Mouse (Mus musculus) lung, postnatal 0 days (tissue): Measurements from ENCODE around the gene Serpina3f. TPM values are rescaled to one million over a fixed set of nuclear protein-coding genes. Genes with fewer than 3 reads are reported as not detected.

ENCODE experiments used
- ATAC-seq: fragments of 200-750 bp; cut with Nextera tagmentation; 2 replicates; pipeline ENCODE4 v1.8.0; 2017; ENCODE audit warnings: moderate library complexity
- DNase-seq: peaks from one replicate; pipeline ENCODE4 v3.0.0-alpha.2; 2016; ENCODE audit warnings: low spot score
- H3K27ac ChIP-seq: fragments of 300-500 bp; sonication (generic); 2 replicates; pipeline ENCODE4 v1.5.1; 2014; ENCODE audit warnings: antibody characterized with exemption, mild to moderate bottlenecking, low read length, mixed read lengths
- H3K27me3 ChIP-seq: fragments of 300-500 bp; sonication (generic); replicated peaks from 2 replicates; pipeline ENCODE4 v1.6.1; 2014; ENCODE audit warnings: low read length, mixed read lengths; ENCODE audit not compliant: insufficient read depth
- H3K36me3 ChIP-seq: fragments of 300-500 bp; sonication (generic); 2 replicates; pipeline ENCODE4 v1.6.1; 2014; ENCODE audit warnings: low read length, mixed read lengths; ENCODE audit not compliant: insufficient read depth
- H3K4me1 ChIP-seq: fragments of 300-500 bp; sonication (generic); 2 replicates; pipeline ENCODE4 v1.6.1; 2014; ENCODE audit warnings: antibody characterized with exemption, low read depth, low read length, mixed read lengths; ENCODE audit not compliant: insufficient read depth
- H3K4me2 ChIP-seq: fragments of 300-500 bp; sonication (generic); replicated peaks from 2 replicates; pipeline ENCODE4 v1.6.1; 2014; ENCODE audit warnings: low read depth, mild to moderate bottlenecking, low read length, moderate library complexity, mixed read lengths
- H3K4me3 ChIP-seq: fragments of 300-500 bp; sonication (generic); 2 replicates; pipeline ENCODE4 v1.5.1; 2014; ENCODE audit warnings: low read depth, low read length
- H3K9ac ChIP-seq: fragments of 300-500 bp; sonication (generic); replicated peaks from 2 replicates; pipeline ENCODE4 v1.6.1; 2014; ENCODE audit warnings: low read depth, mild to moderate bottlenecking
- H3K9me3 ChIP-seq: fragments of 300-500 bp; sonication (generic); 2 replicates; pipeline ENCODE4 v1.6.1; 2016; ENCODE audit warnings: low read length, mixed read lengths
- CTCF ChIP-seq: IDR thresholded peaks from 2 replicates; pipeline ENCODE4 v1.5.1; 2016; ENCODE audit warnings: antibody characterized with exemption, mild to moderate bottlenecking
- EP300 ChIP-seq: IDR thresholded peaks from 2 replicates; pipeline ENCODE4 v1.6.1; 2016; ENCODE audit warnings: antibody characterized with exemption, mild to moderate bottlenecking, control low read depth
- WGBS: fragments of 180-500 bp; shearing (Covaris S2); extraction: QIAGEN DNeasy Blood & Tissue Kit; methylation state at CpG from one replicate; pipeline ENCODE4 v1.1.7; 2014; 5-methylcytosine and 5-hydroxymethylcytosine counted together
- polyA plus RNA-seq: library from polyadenylated mRNA; unstranded; fragments of >200 nt; fragmentation: Nextera tagmentation; extraction: Ambion mirVana; gene quantifications from 2 replicates; pipeline ENCODE4 v1.2.1, GENCODE M21; 2015

Serpina3f gene
- polyA plus RNA-seq, 1 experiment from 2014 or later: 0.99 TPM

DNA sequence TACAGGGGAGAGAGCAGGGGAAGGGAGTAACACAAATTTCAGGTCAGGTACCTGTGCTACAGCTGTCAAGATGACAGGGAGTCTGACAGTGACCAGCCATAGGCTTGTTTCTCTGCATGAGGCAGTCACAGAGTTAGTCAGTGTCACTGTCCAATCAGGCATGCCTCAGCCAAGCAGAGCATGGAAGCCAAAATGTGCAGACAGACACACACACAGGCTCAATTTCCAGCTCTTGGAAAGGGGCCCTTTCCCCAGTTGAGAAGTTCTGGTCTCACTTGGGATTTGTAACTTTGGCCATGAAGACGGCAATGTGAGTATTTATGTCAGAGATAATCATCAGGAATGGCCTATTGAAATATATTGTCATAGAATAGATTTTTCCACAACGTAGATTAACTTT lies 25.1 kb upstream of the Serpina3f start:
- 61% methylated on average over 2 of the region's 2 CpGs for WGBS
- Histone ChIP-seq H3K9me3 (no peaks in the 10 kb centered on the region), H3K4me1 (no peaks in the 10 kb centered on the region), H3K9ac (no peak overlapping the region), H3K27me3 (no peaks in the 10 kb centered on the region), H3K27ac (no peak overlapping the region), H3K4me2 (no peak overlapping the region), H3K4me3 (no peak overlapping the region), H3K36me3 (no peaks in the 10 kb centered on the region)
- no peak for DNase-seq
- ATAC-seq: no peak
- no peak for TF ChIP-seq EP300
- TF ChIP-seq CTCF: no peak

DNA sequence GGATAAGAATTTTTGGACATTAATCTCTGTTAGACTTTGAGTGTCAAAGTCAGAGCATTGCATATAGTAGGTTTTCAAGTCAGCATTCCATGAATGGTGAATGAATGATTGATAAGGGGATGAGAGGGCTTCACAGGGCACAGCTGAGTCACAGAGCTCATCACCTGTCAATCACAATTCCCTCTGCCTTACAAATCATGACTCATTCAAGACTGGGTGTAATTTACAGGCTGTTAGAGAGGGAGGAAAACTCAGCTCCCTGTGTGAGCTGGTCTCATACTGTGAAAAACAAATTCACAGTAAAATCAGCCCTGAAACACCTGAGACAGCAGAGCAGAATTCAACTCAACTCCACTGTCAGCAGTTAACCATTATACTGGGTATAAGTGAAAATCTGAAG lies 23.5 kb upstream of the Serpina3f start:
- no peak overlapping the region for H3K4me3 ChIP-seq
- no peak for DNase-seq
- H3K4me1 ChIP-seq: no peaks in the 10 kb centered on the region
- H3K4me2 ChIP-seq: no peak overlapping the region
- no peak overlapping the region for H3K27ac ChIP-seq
- no peak for TF ChIP-seq CTCF
- no peaks in the 10 kb centered on the region for H3K36me3 ChIP-seq
- no peak overlapping the region for H3K9ac ChIP-seq
- ATAC-seq: no peak
- no peaks in the 10 kb centered on the region for H3K9me3 ChIP-seq
- H3K27me3 ChIP-seq: no peaks in the 10 kb centered on the region

DNA sequence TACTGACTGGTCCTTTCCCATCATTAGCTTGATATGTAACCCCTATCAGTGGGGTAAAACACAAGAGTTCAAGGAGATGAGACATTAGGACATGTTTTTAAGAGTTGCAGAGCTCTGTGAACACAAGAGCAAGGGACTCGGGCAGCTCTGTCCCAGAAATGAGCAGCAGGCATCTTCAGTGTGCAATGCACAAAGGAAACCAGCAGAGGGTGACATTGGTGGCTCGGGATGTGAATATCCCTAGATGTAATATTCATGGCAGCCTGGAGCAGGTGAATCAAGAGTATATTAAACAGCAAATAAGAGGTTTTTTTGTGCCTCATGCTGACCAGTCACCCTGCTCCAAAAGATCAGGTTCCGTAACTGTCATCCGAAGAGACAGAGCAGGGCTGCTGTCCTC lies 5.2 kb upstream of the Serpina3f start:
- DNase-seq: no peak
- ATAC-seq: no peak
- WGBS: 64% methylated on average over 4 of the region's 4 CpGs

GRCm38 (mm10) chr12:104209802-104210201 lies 4.5 kb upstream of the Serpina3f start:
- Histone ChIP-seq H3K4me2 (no peak overlapping the region), H3K4me3 (no peak overlapping the region), H3K9ac (no peak overlapping the region), H3K27ac (no peak overlapping the region), H3K27me3 (no peaks in the 10 kb centered on the region), H3K36me3 (no peaks in the 10 kb centered on the region), H3K9me3 (no peaks in the 10 kb centered on the region), H3K4me1 (no peaks in the 10 kb centered on the region)
- no peak for DNase-seq
- TF ChIP-seq EP300 (no peak), CTCF (no peak)
- ATAC-seq: no peak
- whole genome bisulfite sequencing: 84% methylated on average over 2 of the region's 2 CpGs

More for the DNA sequence above, 5.2 kb upstream of the Serpina3f start:
- no peaks in the 10 kb centered on the region for H3K27me3 ChIP-seq
- H3K4me3 ChIP-seq: no peak overlapping the region
- H3K4me2 ChIP-seq: no peak overlapping the region
- H3K36me3 ChIP-seq: no peaks in the 10 kb centered on the region
- no peaks in the 10 kb centered on the region for H3K9me3 ChIP-seq
- TF ChIP-seq CTCF: peak; percentile 17; the same call in 1 of the 2 replicates
- TF ChIP-seq EP300: no peak
- H3K27ac ChIP-seq: no peak overlapping the region
- no peaks in the 10 kb centered on the region for H3K4me1 ChIP-seq
- no peak overlapping the region for H3K9ac ChIP-seq

- Histone ChIP-seq H3K4me1 (no peaks in the 10 kb centered on the region), H3K9ac (no peak overlapping the region), H3K4me3 (no peak overlapping the region), H3K9me3 (no peaks in the 10 kb centered on the region), H3K27me3 (no peaks in the 10 kb centered on the region), H3K27ac (no peak overlapping the region), H3K4me2 (no peak overlapping the region), H3K36me3 (no peaks in the 10 kb centered on the region)
- ATAC-seq: no peak; the same call in 1 of the 2 replicates
- WGBS: 55% methylated on average over 2 of the region's 2 CpGs
- DNase-seq: peak; percentile 11
- no peak for TF ChIP-seq CTCF
- 0 out of 2 replicates have a peak, but pooled peaks have one; percentile 28 for TF ChIP-seq EP300
These were observed 477 bp upstream of the Serpina3f start for GRCm38 (mm10) chr12:104213689-104214444.

DNA sequence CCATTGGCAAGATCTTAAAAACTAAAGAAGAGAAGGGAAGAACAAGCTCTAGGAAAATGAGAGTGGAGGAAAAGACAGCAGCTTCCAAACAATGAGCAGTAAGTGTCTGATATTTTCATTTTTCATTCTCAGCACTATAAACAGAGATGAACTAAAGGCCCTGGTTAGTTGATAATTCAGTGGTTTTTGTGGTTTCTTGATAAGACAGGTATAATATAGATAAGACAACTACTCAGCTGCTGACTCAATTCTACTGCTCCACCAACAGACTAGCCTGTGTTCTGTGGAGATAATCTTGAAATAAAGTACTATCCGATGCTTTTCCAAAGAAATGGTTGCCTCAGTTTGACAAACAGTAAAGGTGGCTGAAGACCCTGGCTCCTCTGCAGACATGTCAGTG lies 905 bp downstream of the Serpina3f start:
- 68% methylated on average over 1 of the region's 1 CpGs for WGBS
- no peak for TF ChIP-seq EP300
- TF ChIP-seq CTCF: no peak

More for the DNA sequence above, 905 bp downstream of the Serpina3f start:
- no peak overlapping the region for H3K9ac ChIP-seq
- no peak overlapping the region for H3K4me3 ChIP-seq
- H3K9me3 ChIP-seq: no peaks in the 10 kb centered on the region
- no peaks in the 10 kb centered on the region for H3K4me1 ChIP-seq
- no peaks in the 10 kb centered on the region for H3K27me3 ChIP-seq
- no peak overlapping the region for H3K27ac ChIP-seq
- no peaks in the 10 kb centered on the region for H3K36me3 ChIP-seq
- H3K4me2 ChIP-seq: no peak overlapping the region
- ATAC-seq (no peak), DNase-seq (no peak)
